Comparison of ENCODE assay signal across 11 mouse cellular contexts in genomic region chr15:18844807-18845206, GRCm38 (mm10). TPM values are rescaled to one million over a fixed set of nuclear protein-coding genes. Genes with fewer than 3 reads are reported as not detected.
DNase-seq lines count a peak whose midpoint lies in the region; ATAC-seq lines count a peak whose summit lies in the region.
"Had no signal": no experiment of that assay in that cellular context is flagged by ENCODE, and none has a peak within 500 bp of the region (broad histone marks: within the 10 kb centered on the region; RNA-seq: fewer than 3 reads in every experiment).

No protein-coding gene starts in this region.

- intact Hi-C loops in left cerebral cortex, postnatal 4 days (cut with DNase I), result no loop called here
- intact Hi-C loops in left cerebral cortex, postnatal 14 days (cut with DNase I), result no loop called here

- DNase-seq in frontal cortex, postnatal 25 days (ENCODE audit: low spot score in 2 of 2), result no peak
- peak; percentile 46 for DNase-seq in left cerebral cortex, postnatal 4 days
- no peak for DNase-seq in left cerebral cortex, postnatal 14 days (ENCODE audit: low spot score in 2 of 2)
- DNase-seq in forelimb bud, embryonic 11.5 days (ENCODE audit: low read depth, low spot score), result peak; percentile 49
- peak; percentile 19 for DNase-seq in retina, embryonic 14.5 days (ENCODE audit: low spot score)
- no peak for DNase-seq in adipocyte (ENCODE audit: low spot score)
- DNase-seq: gastrocnemius, postnatal 36 days; kidney, postnatal 10 days; thymus, adult 18-20 months had no signal

- peak; percentile 69 for ATAC-seq in frontal cortex, adult (ENCODE audit: low TSS enrichment)
- ATAC-seq: lung, postnatal 0 days had no signal

RNA-seq across cellular contexts. Expression of gene Cdh10, which starts 26.1 kb away (rescaled TPM):
- 10 to 100 TPM; 63.2 to 65.5 TPM for total RNA-seq in left cerebral cortex, postnatal 4 days (2021)
- 10 to 100 TPM; 63.5 to 69.4 TPM for total RNA-seq in left cerebral cortex, postnatal 14 days (2021)
- total RNA-seq: gastrocnemius, postnatal 36 days had no signal

Comparison
In these comparisons a context has a peak if more than half of its experiments do, and no peak if none do; other contexts are left out.
1. DNase-seq: peak in left cerebral cortex, postnatal 4 days (single experiment), forelimb bud, embryonic 11.5 days (single experiment) and retina, embryonic 14.5 days (single experiment); none in frontal cortex, postnatal 25 days (0 of 2), left cerebral cortex, postnatal 14 days (0 of 2) and adipocyte (single experiment).